Comparison of ENCODE assay signal across 7 mouse cellular contexts in genomic region chr12:5336927-5337712, GRCm38 (mm10).
DNase-seq lines count a peak whose midpoint lies in the region.

No protein-coding gene starts in this region.

- DNase-seq in right cerebral cortex, adult 18-20 months = peak; percentile 46
- DNase-seq in right cerebral cortex, postnatal 25 days = no peak
- DNase-seq in embryo, embryonic 10 days (ENCODE audit: low spot score) = peak; percentile 86
- peak; percentile 45 for DNase-seq in kidney, adult 18-20 months
- DNase-seq in retina, postnatal 1 day = peak; percentile 83
- no peak for DNase-seq in ovary, adult 18-20 months (ENCODE audit: low spot score)
- DNase-seq in testis, postnatal 14 days (ENCODE audit: low spot score) = no peak

Comparison
In these comparisons a context has a peak if more than half of its experiments do, and no peak if none do; other contexts are left out.
1. DNase-seq: peak in right cerebral cortex, adult 18-20 months (single experiment), embryo, embryonic 10 days (single experiment), kidney, adult 18-20 months (single experiment) and retina, postnatal 1 day (single experiment); none in right cerebral cortex, postnatal 25 days (single experiment), ovary, adult 18-20 months (single experiment) and testis, postnatal 14 days (single experiment).